Mouse (Mus musculus): ENCODE data around the gene Glis3.

Glis3 gene

GRCm38 (mm10) chr19:28538813-28539212 lies 141.1 kb downstream of the Glis3 start:
- DNase-seq (ENCODE audit: extremely low read depth, low read depth, low spot score): no peak

GRCm38 (mm10) chr19:28534964-28535363 lies 144.9 kb downstream of the Glis3 start:
- no peak for DNase-seq (ENCODE audit: extremely low read depth, low read depth, low spot score)

GRCm38 (mm10) chr19:28533576-28533975 lies 146.3 kb downstream of the Glis3 start:
- DNase-seq (ENCODE audit: extremely low read depth, low read depth, low spot score): no peak

- DNase-seq (ENCODE audit: extremely low read depth, low read depth, low spot score): no peak
Observed at GRCm38 (mm10) chr19:28531750-28532149, 148.1 kb downstream of the Glis3 start.

- no peak for DNase-seq (ENCODE audit: extremely low read depth, low read depth, low spot score)
Observed at GRCm38 (mm10) chr19:28530846-28531245, 149.0 kb downstream of the Glis3 start.

- no peak for DNase-seq (ENCODE audit: extremely low read depth, low read depth, low spot score)
Observed at GRCm38 (mm10) chr19:28529006-28529405, 150.9 kb downstream of the Glis3 start.

GRCm38 (mm10) chr19:28527446-28527845 lies 152.4 kb downstream of the Glis3 start:
- DNase-seq (ENCODE audit: extremely low read depth, low read depth, low spot score): no peak

- DNase-seq (ENCODE audit: extremely low read depth, low read depth, low spot score): no peak
Observed at GRCm38 (mm10) chr19:28525331-28525730, 154.5 kb downstream of the Glis3 start.

- DNase-seq (ENCODE audit: extremely low read depth, low read depth, low spot score): no peak
Observed at GRCm38 (mm10) chr19:28522289-28522688, 157.6 kb downstream of the Glis3 start.

- DNase-seq (ENCODE audit: extremely low read depth, low read depth, low spot score): no peak
Observed at GRCm38 (mm10) chr19:28520761-28521181, 159.1 kb downstream of the Glis3 start.

- no peak for DNase-seq (ENCODE audit: extremely low read depth, low read depth, low spot score)
Observed at GRCm38 (mm10) chr19:28520128-28520745, 159.6 kb downstream of the Glis3 start.

- no peak for DNase-seq (ENCODE audit: extremely low read depth, low read depth, low spot score)
Observed at GRCm38 (mm10) chr19:28519296-28519695, 160.6 kb downstream of the Glis3 start.

GRCm38 (mm10) chr19:28518846-28519245 lies 161.0 kb downstream of the Glis3 start:
- DNase-seq (ENCODE audit: extremely low read depth, low read depth, low spot score): no peak

- DNase-seq (ENCODE audit: extremely low read depth, low read depth, low spot score): no peak
Observed at GRCm38 (mm10) chr19:28518266-28518665, 161.6 kb downstream of the Glis3 start.

GRCm38 (mm10) chr19:28517464-28518080 lies 162.3 kb downstream of the Glis3 start:
- DNase-seq (ENCODE audit: extremely low read depth, low read depth, low spot score): peak; percentile 8

GRCm38 (mm10) chr19:28516487-28516886 lies 163.4 kb downstream of the Glis3 start:
- no peak for DNase-seq (ENCODE audit: extremely low read depth, low read depth, low spot score)

- DNase-seq (ENCODE audit: extremely low read depth, low read depth, low spot score): no peak
Observed at GRCm38 (mm10) chr19:28512475-28512874, 167.4 kb downstream of the Glis3 start.

GRCm38 (mm10) chr19:28511910-28512309 lies 168.0 kb downstream of the Glis3 start:
- no peak for DNase-seq (ENCODE audit: extremely low read depth, low read depth, low spot score)

GRCm38 (mm10) chr19:28505376-28505775 lies 174.5 kb downstream of the Glis3 start:
- DNase-seq (ENCODE audit: extremely low read depth, low read depth, low spot score): no peak

- DNase-seq (ENCODE audit: extremely low read depth, low read depth, low spot score): no peak
Observed at GRCm38 (mm10) chr19:28503011-28503410, 176.9 kb downstream of the Glis3 start.

GRCm38 (mm10) chr19:28500975-28501374 lies 178.9 kb downstream of the Glis3 start:
- DNase-seq (ENCODE audit: extremely low read depth, low read depth, low spot score): no peak

GRCm38 (mm10) chr19:28500505-28500904 lies 179.4 kb downstream of the Glis3 start:
- no peak for DNase-seq (ENCODE audit: extremely low read depth, low read depth, low spot score)

GRCm38 (mm10) chr19:28499786-28500185 lies 180.1 kb downstream of the Glis3 start:
- DNase-seq (ENCODE audit: extremely low read depth, low read depth, low spot score): no peak
